Mouse (Mus musculus) embryo, embryonic 11 days (tissue): ENCODE results near the gene Cd3d.
A peak's percentile ranks its signal among the peaks of the same experiment; 100 is the strongest.

Experiments
- DNase-seq: peaks from one replicate; pipeline ENCODE4 v3.0.0-alpha.2; 2015

Cd3d gene

GRCm38 (mm10) chr9:44994962-44995361, 13.4 kb downstream of the Cd3d start:
- DNase-seq: no peak

- DNase-seq: no peak
These were observed 15.0 kb downstream of the Cd3d start for GRCm38 (mm10) chr9:44996590-44996989.

- DNase-seq: no peak
These were observed 16.6 kb downstream of the Cd3d start for GRCm38 (mm10) chr9:44998138-44998537.

GRCm38 (mm10) chr9:44999171-44999570, 17.6 kb downstream of the Cd3d start:
- no peak for DNase-seq

GRCm38 (mm10) chr9:44999776-45000175, 18.2 kb downstream of the Cd3d start:
- no peak for DNase-seq

GRCm38 (mm10) chr9:45000249-45000648, 18.7 kb downstream of the Cd3d start:
- DNase-seq: no peak

- no peak for DNase-seq
These were observed 25.8 kb downstream of the Cd3d start for GRCm38 (mm10) chr9:45007404-45007803.

GRCm38 (mm10) chr9:45008342-45008741, 26.8 kb downstream of the Cd3d start:
- DNase-seq: no peak

GRCm38 (mm10) chr9:45009180-45010078, 27.8 kb downstream of the Cd3d start, which contains the start of gene Cd3e:
Cd3e (minus strand) TSS chr9:45009627.
- DNase-seq: no peak

GRCm38 (mm10) chr9:45010461-45010860, 28.9 kb downstream of the Cd3d start:
- DNase-seq: no peak

GRCm38 (mm10) chr9:45011291-45011690, 29.7 kb downstream of the Cd3d start:
- no peak for DNase-seq

GRCm38 (mm10) chr9:45014879-45015278, 33.3 kb downstream of the Cd3d start:
- no peak for DNase-seq

- DNase-seq: no peak
These were observed 34.3 kb downstream of the Cd3d start for GRCm38 (mm10) chr9:45015841-45016240.

GRCm38 (mm10) chr9:45018031-45018430, 36.4 kb downstream of the Cd3d start:
- DNase-seq: no peak

- peak; percentile 76 for DNase-seq
These were observed 41.2 kb downstream of the Cd3d start for GRCm38 (mm10) chr9:45022800-45023199.

GRCm38 (mm10) chr9:45023638-45024037, 42.1 kb downstream of the Cd3d start:
- DNase-seq: no peak

- no peak for DNase-seq
These were observed 42.6 kb downstream of the Cd3d start for GRCm38 (mm10) chr9:45024187-45024586.

GRCm38 (mm10) chr9:45027376-45027775, 45.8 kb downstream of the Cd3d start:
- no peak for DNase-seq

GRCm38 (mm10) chr9:45030341-45030740, 48.8 kb downstream of the Cd3d start:
- no peak for DNase-seq

- DNase-seq: no peak
These were observed 50.7 kb downstream of the Cd3d start for GRCm38 (mm10) chr9:45032261-45032660.

- no peak for DNase-seq
These were observed 52.9 kb downstream of the Cd3d start for GRCm38 (mm10) chr9:45034526-45034925.
